Mouse (Mus musculus) spleen, adult 2 months (tissue): ENCODE measurements at regions not wholly inside any gene's neighbourhood (a gene's known extent, or its start where the extent isn't known, plus 50 kb on each side); places are given as distances from the start of the nearest gene placed in this dataset.

Source experiments
- CTCF ChIP-seq: fragments of 200-500 bp; IDR thresholded peaks from 2 replicates; pipeline ENCODE4 v1.5.1; 2011; ENCODE audit warnings: mild to moderate bottlenecking, inconsistent platforms; ENCODE audit not compliant: insufficient read depth, insufficient read length, insufficient replicate concordance; ENCODE audit errors: extremely low read depth
- POLR2A ChIP-seq: fragments of 200-500 bp; IDR thresholded peaks from 2 replicates; pipeline ENCODE4 v1.6.1; 2011; ENCODE audit warnings: low read depth, low read length, inconsistent platforms

GRCm38 (mm10) chr7:73069352-73069751, 306.0 kb upstream of the Rgma start:
- TF ChIP-seq CTCF (no peak), POLR2A (no peak)
